ENCODE assay signal across 10 mouse cellular contexts in genomic region chr6:85765532-85765931, GRCm38 (mm10). TPM values are rescaled to one million over a fixed set of nuclear protein-coding genes. Genes with fewer than 3 reads are reported as not detected.
DNase-seq lines count a peak whose midpoint lies in the region; ATAC-seq and TF ChIP-seq lines count a peak whose summit lies in the region.
"Not testable (repeated sequence)": the region's sequence is repeated elsewhere in the genome, so short reads cannot be mapped to it uniquely, and the experiment has no call there.
"Had no signal": no experiment of that assay in that cellular context is flagged by ENCODE, and none has a peak within 500 bp of the region (broad histone marks: within the 10 kb centered on the region; RNA-seq: fewer than 3 reads in every experiment).

Gene Nat8f3, minus strand, starts transcription at chr6:85765754.

- not testable (repeated sequence) for TF ChIP-seq EP300 in heart, adult 2 months (IDR thresholded peaks at IDR 0.05; ENCODE audit: insufficient read depth, low read depth, low read length)

- H3K36me3 ChIP-seq in ES-E14 (ENCODE audit: control insufficient read depth, insufficient read depth, low read length, poor library complexity, severe bottlenecking); heart, adult 2 months (ENCODE audit: control insufficient read depth, insufficient read depth, low read length): not testable (repeated sequence)

- H3K79me2 ChIP-seq in heart, adult 2 months (replicated peaks; ENCODE audit: control insufficient read depth, insufficient read depth, low read length) = not testable (repeated sequence)

- not testable (repeated sequence) for TF ChIP-seq POLR2A in heart, adult 2 months (IDR thresholded peaks at IDR 0.05; ENCODE audit: insufficient read depth, low read depth, low read length)

- not testable (repeated sequence) for H3K9ac ChIP-seq in ES-E14 (ENCODE audit: insufficient read depth, low read depth, low read length, poor library complexity, severe bottlenecking); heart, adult 2 months (ENCODE audit: low read depth, low read length)

- intact Hi-C loops in heart, adult 2 months (cut with DNase I); left cerebral cortex, postnatal 36 days (cut with DNase I): not testable (repeated sequence)

- peak; percentile 51 for TF ChIP-seq CTCF in heart, adult 2 months (IDR thresholded peaks at IDR 0.05)

- H3K4me1 ChIP-seq in ES-E14 (ENCODE audit: control insufficient read depth in 2 of 2, insufficient read depth in 2 of 2, low read length in 2 of 2, poor library complexity in 1 of 2); heart, adult 2 months (ENCODE audit: control insufficient read depth, insufficient read depth, low read length): not testable (repeated sequence)

- ATAC-seq in erythroblast, adult 5-6 weeks (replicated peaks; ENCODE audit: low FRiP score, poor library complexity, severe bottlenecking) = 0 out of 2 replicates have a peak, but pooled peaks have one; percentile 47

- not testable (repeated sequence) for H3K27me3 ChIP-seq in heart, adult 2 months (ENCODE audit: control insufficient read depth, insufficient read depth, low read length)

- not testable (repeated sequence) for H3K27ac ChIP-seq in ES-E14 (ENCODE audit: insufficient read depth, low read depth, low read length, poor library complexity, severe bottlenecking); heart, adult 2 months

- H3K9me3 ChIP-seq in ES-E14 (ENCODE audit: control insufficient read depth, insufficient read depth, low read depth, low read length) = not testable (repeated sequence)

- 59% methylated on average over 13 of the region's 13 CpGs for WGBS in heart, adult 2 months

- DNase-seq in ES-E14 (ENCODE audit: low read depth, low spot score) = peak; percentile 1
- DNase-seq in brain, adult 2 months (ENCODE audit: low read depth, low spot score) = peak; percentile 31
- DNase-seq in heart, adult 2 months = peak; percentile 23 to 47
- peak; percentile 58 for DNase-seq in kidney, adult 9 months
- peak; percentile 7 to 10 for DNase-seq in left cerebral cortex, postnatal 36 days (ENCODE audit: low spot score in 2 of 2)
- peak; percentile 10 for DNase-seq in ovary, adult 18-20 months (ENCODE audit: low spot score)
- DNase-seq in testis, postnatal 14 days (ENCODE audit: low spot score) = peak; percentile 18

- H3K4me3 ChIP-seq in ES-E14 (ENCODE audit: insufficient read depth in 1 of 2, low read depth in 1 of 2, low read length in 2 of 2, poor library complexity in 1 of 2, severe bottlenecking in 1 of 2); heart, adult 2 months: not testable (repeated sequence)

- in situ Hi-C loops in ES-E14 (cut with MboI; ENCODE audit: low sequenced_read_pairs in 2 of 2, unreplicated experiment in 2 of 2) = not testable (repeated sequence)

RNA-seq across cellular contexts. Expression of gene Nat8f3, which starts in this region (rescaled TPM):
- 0.21 TPM in 1 of 2 replicates, not detected in the other for total RNA-seq in ES-E14 (2012; rRNA removed)
- not detected in 2 replicates for total RNA-seq in erythroblast, adult 5-6 weeks (2015; ENCODE audit: low replicate concordance)
- total RNA-seq in erythroblast, adult 5-6 weeks (2017; ENCODE audit: low replicate concordance) = not detected in 2 replicates
- total RNA-seq in heart, adult 2 months (2021) = not detected
- polyA plus RNA-seq in heart, adult 2 months (2012; rRNA removed) = 0.64 and 2.7 TPM in 2 replicates
- total RNA-seq in left cerebral cortex, postnatal 36 days (2021) = 1 to 10 TPM; 3.1 to 3.7 TPM
- polyA plus RNA-seq: heart, embryonic 14.5 days; liver, embryonic 12.5 days had no signal

Comparison
In these comparisons a context has a peak if more than half of its experiments do, and no peak if none do; other contexts are left out.
1. Peak in DNase-seq in ES-E14; RNA of the gene not detected or under 1 TPM.
2. Peak in ATAC-seq in erythroblast, adult 5-6 weeks; RNA of the gene not detected or under 1 TPM.
3. DNase-seq: peak in every context shown above with its lines; median percentile 58 in kidney, adult 9 months; 35 in heart, adult 2 months; 31 in brain, adult 2 months; 18 in testis, postnatal 14 days; 10 in ovary, adult 18-20 months; 8 in left cerebral cortex, postnatal 36 days; 1 in ES-E14.